Mouse (Mus musculus) left cerebral cortex, adult 9 months (tissue): ENCODE results near the gene Ndufs3.

Experiments
- DNase-seq, 2 experiments: peaks; one replicate each; pipeline ENCODE4 v3.0.0; 2022; ENCODE audit warnings: low spot score in 2 of 2

Ndufs3 gene

DNA sequence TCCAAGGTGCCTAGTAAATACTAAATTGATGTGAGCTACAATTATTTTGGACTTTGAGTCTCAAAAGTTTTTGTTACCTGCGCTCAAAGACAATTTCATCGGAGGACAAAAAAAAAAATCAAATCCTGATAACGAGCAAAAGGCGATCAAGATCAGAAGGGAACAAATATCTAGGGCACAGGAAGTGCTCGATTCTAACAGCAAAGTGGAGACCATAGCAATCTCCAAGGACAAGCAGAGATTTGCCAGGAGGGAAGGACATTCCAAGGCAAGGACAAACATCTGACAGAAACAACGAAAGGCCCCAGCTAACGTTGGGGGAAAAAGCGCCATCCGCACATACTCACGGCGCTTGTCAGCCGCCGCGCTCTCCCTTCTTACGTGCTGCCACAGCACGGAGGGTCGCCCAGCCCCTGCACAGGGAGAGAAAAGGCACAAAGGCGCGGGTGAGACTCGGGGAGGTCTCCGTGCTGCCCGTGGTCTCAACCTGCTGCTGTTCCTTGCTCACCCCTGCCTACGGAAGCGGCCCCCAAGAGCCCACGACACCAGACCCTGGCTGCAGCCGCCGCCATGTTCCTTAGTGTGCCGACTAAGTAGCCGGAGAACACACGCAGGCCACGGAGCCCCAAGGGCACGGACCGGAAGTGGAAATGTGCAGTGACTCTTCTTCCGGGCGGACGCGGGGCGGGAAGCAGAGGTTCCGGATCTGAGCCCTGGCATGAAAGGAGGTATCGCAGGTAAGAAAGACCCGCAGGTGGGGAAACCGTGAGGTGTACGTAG, at the start of gene Ndufs3, which contains the start of gene Kbtbd4:
TSS of gene Ndufs3 (minus strand) at position 752 of the 780 bp plus-strand sequence.
TSS of gene Kbtbd4 (plus strand) at position 665 of the 780 bp plus-strand sequence.
- DNase-seq = peak in 1 of 2 experiments; percentile 89

DNA sequence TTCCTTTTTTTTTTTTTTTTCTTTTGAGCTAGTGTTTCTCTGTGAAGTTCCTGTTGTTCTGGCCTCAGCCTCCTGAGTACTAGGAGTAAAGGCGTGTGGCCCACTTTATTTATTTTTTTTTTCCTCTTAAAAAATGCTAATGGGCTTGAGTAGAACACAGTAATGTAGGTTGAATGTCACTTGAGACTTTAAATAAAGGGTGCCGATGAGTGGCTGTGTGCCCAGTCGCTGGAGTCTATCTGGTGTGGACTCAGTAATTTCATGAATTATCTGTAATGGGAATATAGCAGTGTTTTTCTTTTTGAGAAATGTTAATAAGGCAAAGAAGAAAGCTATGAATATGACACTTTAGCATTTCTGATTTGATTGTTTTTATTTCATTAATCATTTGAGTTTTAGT, 48.8 kb upstream of the Ndufs3 start:
- DNase-seq = no peak

GRCm38 (mm10) chr2:90950582-90951194, 46.1 kb upstream of the Ndufs3 start:
- no peak for DNase-seq

DNA sequence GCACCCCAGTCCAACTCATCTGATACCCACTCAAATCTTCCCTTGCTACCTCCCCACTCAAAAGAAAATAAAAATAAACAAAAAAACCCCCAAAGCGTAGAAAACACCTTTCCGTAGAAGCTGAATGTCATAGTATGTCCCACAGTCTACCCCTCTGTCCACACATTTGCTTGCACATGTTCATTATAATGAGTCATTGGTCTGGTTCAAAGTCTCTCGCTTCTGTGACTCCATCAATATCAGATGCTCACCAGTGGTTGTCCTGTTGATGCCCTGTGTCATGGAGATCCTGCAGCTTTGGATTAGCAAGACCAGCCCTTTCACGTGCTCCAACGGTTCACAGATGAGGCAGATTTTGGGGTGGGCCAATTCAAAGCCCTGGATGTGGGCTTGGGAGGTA, 45.5 kb upstream of the Ndufs3 start:
- no peak for DNase-seq

- DNase-seq = no peak
Measured at GRCm38 (mm10) chr2:90941744-90942143, 37.1 kb upstream of the Ndufs3 start.

GRCm38 (mm10) chr2:90940233-90941229, 35.9 kb upstream of the Ndufs3 start, which contains the start of gene Celf1:
Celf1 (plus strand) TSS chr2:90940382.
- peak in 1 of 2 experiments; percentile 77 for DNase-seq

DNA sequence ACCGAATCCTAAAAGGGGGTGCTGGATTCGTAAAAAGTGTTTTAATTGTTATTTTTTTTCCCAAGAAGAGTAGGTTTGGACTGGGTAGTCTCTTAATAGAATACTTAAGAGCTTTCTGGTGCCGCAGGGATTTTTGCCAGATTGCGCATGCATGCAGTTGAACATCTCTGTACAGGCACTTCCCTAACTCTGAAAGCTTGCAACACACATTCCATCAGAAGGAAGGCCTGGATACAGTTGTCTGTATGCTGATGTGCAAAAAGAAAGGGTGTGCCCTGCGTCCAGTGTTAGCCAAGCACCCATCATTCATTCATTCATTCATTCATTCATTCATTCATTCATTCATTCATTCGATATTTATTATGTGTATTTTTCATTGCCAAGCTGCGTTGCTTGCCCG, 35.1 kb upstream of the Ndufs3 start:
- DNase-seq = no peak

DNA sequence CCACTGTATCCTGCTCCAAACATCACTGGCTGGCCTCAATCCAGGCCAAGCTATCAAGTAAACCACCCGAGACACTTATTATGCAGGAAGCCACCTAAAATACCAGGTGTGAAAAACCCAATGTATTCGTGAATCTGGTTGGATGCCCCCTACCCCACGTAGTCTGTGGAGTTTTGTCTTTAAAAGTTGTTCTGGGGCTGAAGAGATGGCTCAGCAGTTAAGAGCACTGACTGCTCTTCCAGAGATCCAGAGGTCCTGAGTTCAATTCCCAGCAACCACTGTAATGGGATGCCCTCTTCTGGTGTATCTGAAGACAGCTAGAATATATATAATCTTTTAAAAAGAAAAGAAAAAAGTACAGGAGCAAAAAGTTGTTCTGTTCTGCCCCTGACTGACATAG, 33.7 kb upstream of the Ndufs3 start:
- DNase-seq = no peak

DNA sequence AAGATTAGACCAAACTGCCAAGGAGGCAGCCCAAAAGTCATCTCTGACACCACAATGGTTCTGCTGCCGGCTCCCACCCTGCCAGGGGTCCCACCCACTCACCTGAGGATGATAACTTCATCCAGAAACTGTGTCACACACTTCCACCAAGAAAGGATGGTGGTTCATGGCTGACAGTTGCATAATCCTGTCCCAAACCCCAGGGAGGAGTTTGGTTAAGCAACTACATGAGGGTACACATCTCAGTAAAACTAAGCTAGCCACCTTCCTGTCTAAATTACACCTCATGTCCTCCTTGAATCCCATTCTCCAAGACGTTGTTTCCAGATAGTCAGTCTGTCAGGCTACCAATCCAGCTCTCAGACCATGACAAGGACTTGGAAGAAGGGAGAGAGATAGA, 27.6 kb upstream of the Ndufs3 start:
- DNase-seq = no peak

DNA sequence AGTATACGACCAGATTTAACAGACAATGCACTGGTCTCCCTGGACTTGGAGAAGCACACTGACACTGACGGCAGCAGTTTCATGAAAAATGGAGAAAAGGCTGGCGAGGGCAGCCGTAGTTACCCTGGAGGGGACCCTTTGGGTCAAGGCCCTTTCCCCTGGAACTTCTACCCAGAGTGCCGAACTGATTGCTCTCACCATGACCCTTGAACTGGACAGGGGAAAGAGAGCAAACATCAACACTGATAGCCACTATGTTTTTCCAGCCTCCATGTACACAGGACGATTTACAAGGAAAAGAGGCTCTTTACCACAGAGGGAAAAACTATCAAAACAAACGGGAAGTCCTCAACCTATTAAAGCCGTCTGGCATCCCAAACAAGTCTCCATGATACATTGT, 27.2 kb upstream of the Ndufs3 start:
- DNase-seq = no peak

DNA sequence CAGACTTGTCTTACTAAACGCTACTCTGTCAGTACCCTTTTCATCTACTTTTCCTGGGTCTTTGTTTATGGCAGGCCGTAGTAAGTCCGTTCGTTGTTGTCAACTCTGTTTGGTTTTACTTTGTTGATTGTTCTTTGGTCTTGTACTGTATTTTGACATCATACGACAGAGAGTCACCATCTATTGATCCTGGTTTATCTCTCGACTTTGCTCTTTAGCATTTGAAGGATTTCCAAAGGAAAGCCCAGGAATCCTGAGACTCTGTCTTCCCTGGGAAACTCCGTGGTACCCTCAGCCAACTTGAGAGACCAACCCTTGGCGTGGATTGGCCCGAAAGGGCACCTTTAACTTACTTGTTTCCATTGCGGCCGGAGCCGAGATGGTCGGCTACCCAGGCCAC, 23.9 kb upstream of the Ndufs3 start:
- no peak for DNase-seq

GRCm38 (mm10) chr2:90922636-90923035, 18.0 kb upstream of the Ndufs3 start:
- DNase-seq = no peak

GRCm38 (mm10) chr2:90921178-90921577, 16.6 kb upstream of the Ndufs3 start:
- DNase-seq = no peak

DNA sequence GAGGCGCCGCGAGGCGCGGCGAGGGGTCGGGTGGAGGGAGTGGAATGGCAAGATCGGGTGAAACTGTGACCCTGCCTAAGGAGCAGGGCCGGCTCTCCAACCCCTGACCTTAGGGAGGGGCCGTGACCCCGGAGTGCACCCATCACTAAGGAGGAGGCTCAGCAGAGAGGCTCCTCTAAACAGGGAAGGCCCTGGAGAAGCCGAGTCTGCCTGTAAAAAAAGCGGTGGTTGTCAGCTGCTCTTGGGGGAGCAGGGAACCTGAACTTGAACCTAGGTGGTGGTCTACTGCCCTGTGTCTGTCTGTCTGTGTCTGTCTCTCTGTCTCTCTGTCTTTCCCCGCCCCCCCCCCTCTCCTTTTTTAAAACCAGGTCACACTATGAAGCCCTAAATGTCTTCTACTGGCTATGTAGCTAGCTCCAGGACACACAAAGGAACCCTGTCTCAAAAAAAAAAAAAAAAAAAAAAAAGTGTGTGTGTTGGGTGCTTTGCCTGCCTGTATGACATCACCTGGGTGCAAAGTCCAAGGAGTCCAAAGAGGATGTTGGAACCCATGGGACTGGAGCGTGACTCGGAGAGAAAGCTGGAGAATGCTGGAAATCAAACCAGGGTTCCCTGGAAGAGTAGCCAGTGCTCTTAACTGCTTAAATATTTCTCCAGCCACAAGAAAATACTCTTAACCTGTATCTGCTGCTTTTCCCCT, 13.5 kb upstream of the Ndufs3 start:
- DNase-seq = no peak

- peak in 1 of 2 experiments; percentile 42 for DNase-seq
Measured at GRCm38 (mm10) chr2:90917233-90917998, 12.8 kb upstream of the Ndufs3 start.

GRCm38 (mm10) chr2:90916560-90917232, 12.1 kb upstream of the Ndufs3 start:
- DNase-seq = no peak

GRCm38 (mm10) chr2:90915516-90915915, 10.9 kb upstream of the Ndufs3 start:
- DNase-seq = no peak

- no peak for DNase-seq
Measured at GRCm38 (mm10) chr2:90913671-90914070, 9.0 kb upstream of the Ndufs3 start.

GRCm38 (mm10) chr2:90911668-90912067, 7.0 kb upstream of the Ndufs3 start:
- no peak for DNase-seq

- DNase-seq = no peak
Measured at GRCm38 (mm10) chr2:90910861-90911260, 6.2 kb upstream of the Ndufs3 start.
